Mouse (Mus musculus) kidney, postnatal 25 days (tissue): ENCODE results near the gene Dynlt1b.
"Not testable (repeated sequence)": the region's sequence is repeated elsewhere in the genome, so short reads cannot be mapped to it uniquely, and the experiment has no call there.

Experiments
- DNase-seq, 2 experiments: peaks; one replicate each; pipeline ENCODE4 v3.0.0; 2021; ENCODE audit warnings: mixed read lengths in 2 of 2

The Dynlt1b gene

GRCm38 (mm10) chr17:6467638-6468461 is 37.9 kb downstream of the Dynlt1b start:
- peak in 1 of 2 experiments; percentile 32 for DNase-seq

- DNase-seq, result not testable (repeated sequence)
Measured at GRCm38 (mm10) chr17:6470031-6470430, 40.1 kb downstream of the Dynlt1b start.

DNA sequence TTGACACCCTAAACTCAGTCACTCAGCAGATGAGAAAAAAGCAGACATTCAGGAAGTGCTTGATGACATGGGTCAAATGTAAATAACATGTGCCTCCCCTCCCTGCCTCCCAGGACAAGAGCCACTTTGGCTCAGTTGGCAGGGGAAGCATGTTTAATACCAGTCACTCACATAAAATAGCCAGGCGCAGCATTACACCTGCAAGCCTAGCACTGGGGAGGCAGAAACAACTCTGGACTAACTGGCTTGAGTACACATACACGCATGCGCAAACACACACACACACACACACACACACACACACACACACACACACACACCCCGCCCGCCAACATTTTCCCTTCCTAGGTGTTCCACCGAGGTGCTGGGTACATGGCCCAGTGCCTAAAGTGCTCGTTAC is 40.8 kb downstream of the Dynlt1b start:
- DNase-seq, result peak in 1 of 2 experiments; percentile 18

DNA sequence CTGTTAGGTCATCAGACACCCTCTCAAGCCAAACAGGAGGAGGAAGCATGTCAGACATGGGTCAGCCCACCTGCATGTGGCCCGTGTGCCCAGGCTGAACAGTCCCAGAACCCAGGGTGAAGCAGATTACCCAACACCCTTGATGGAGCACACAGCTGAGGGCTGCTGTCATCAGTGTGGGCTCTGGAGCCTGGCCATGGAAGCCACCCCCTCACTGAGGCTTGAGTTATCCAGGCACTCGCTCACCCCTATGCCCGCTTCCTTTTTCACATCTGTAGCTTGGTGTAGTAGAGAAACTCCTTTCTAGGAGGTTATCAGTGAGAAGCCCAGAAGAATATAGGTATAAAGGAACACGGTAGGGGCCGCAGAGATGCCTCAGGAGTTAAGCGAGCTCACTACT is 45.4 kb downstream of the Dynlt1b start:
- DNase-seq, result peak in 1 of 2 experiments; percentile 20

DNA sequence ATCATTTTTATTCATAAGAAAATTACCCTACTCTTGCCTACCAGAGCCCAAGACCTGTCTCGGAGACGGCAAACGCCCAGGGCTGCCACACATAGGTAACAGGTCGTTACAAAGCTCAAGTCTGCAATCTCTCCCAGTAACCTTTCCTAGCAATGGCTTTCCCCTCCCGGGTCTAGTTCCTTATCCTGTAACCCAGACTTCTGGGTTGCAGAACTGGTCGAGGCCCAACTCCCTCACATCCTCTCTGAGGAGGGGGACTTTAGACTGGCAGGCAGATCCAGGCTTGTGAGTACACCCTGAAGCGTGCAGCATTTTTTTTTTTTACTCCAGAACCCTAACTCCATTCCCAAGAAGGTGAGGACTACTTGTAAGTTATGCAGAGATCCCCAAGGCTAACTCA is 46.0 kb downstream of the Dynlt1b start:
- not testable (repeated sequence) for DNase-seq

DNA sequence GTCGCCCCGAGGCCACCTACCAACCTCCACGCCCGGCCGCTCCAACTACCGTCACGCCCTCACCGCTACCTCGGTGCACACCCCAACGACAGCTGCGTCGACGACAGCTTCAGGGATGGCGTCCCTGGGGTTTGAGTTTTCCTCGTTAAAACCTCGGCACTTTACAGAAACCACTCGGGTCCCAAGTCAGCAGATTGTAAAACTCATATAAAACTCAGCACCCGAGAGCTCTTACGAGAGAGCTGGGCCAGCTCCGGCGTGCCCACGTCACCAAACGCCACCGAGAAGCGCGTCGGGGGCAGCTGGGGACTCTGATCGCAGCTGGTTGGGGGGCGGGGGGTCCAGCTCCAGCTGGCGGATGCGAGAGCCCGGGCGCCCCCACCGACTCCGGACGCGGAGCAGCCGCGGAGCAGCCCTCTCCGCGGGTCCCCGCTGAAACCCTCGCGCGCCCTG is 46.6 kb downstream of the Dynlt1b start:
- DNase-seq, result peak in 1 of 2 experiments; percentile 25

DNA sequence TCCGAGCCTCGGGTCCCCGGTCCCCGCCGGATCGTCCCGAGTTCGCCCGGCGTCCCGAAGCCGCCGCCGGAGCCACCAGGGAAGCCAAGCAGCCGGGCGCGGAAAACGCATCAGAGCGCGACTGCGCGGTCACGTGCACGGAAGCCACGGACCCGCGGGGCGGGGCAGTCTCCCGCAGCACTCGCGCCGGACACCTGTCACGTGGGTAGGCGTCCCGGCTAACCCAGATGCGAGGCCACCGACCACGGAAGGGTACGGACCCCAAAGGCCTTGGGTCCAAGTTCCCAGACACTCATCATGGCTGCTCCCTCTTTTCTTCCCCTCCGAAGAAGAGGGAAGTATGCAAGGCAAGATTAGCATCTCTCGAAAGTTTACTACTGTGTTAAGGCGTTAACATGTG is 47.1 kb downstream of the Dynlt1b start:
- peak in 1 of 2 experiments; percentile 31 for DNase-seq

DNA sequence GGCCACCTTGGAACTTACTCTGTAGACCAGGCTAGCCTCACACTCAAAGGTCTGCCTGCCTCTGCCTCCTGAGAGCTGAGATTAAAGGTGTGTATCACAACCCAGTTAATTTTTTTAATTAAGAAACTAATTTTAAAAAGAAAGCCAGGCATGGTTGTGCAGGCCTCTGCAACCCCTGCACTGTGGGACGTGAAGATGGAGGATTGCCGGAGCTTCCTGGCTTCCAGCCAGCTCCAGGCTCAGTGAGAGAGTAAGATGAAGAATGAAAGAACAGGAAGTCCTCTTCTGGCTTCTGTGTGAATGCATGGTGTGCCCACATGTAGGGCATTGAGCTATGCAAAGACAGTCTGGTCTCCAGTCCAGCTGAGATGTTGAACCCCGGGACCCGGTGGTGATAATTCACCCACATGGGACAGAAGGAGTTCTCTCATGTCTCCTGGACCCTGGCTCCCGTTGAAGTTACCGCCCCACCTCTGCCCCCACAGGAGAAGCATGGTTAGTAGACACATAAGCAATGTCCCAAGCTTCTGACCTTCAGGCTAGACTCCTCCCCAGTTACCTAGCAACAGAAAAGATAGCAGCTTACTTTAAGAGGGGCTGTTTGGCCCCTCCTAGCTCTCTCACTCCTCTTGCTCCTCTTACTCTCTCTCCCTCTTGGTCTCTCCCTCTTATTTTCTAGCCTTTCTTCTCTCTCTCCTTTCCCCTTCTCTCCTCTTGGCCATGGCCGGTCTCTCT is 51.1 kb downstream of the Dynlt1b start:
- peak in 1 of 2 experiments; percentile 30 for DNase-seq

DNA sequence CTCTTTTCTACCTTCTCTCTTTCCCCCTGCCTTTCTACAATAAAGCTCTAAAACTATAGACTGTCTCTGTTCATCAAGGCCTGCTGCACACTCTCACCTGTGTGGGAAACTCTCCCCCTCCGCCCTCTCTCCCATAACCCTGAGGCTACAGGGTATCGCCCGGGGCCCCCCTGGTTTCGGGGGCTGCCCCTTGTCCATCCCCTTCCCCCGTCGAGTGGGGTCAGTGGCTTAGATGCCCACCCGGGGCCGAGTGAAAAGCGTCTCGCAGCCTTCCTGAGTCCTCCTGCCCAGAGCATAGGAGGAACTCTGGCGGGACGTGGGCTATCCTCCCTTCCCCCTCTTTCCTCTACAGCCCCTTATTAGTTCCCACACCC is 51.7 kb downstream of the Dynlt1b start:
- not testable (repeated sequence) for DNase-seq

DNA sequence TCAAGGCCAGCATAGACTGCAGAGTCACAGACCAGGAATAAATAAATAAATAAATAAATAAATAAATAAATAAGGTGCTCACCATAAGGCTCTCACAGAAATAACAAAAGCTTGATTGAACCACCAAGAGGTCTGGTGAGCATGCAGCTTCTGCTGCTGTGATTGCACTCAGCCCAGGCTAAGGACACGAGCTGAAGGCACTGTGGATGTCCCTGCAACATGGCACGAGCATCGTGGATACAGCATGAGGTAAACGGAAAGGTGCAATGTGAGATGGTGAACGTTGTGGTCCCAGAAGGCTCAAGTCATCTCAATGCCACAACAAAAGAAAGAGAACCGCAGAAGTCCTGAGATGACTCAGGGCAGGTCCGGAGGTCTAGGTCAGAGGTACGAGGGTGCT is 52.3 kb downstream of the Dynlt1b start:
- DNase-seq, result not testable (repeated sequence)
